Mouse (Mus musculus) embryonic fibroblast, embryonic 13.5 days (primary cell): ENCODE results near the gene Fam124b. TPM values are rescaled to one million over a fixed set of nuclear protein-coding genes. Genes with fewer than 3 reads are reported as not detected.

Experiments used
- H3K27ac ChIP-seq: 2 replicates; pipeline ENCODE4 v1.5.1; 2012; ENCODE audit warnings: low read length, control low read depth, inconsistent platforms; ENCODE audit not compliant: insufficient read depth
- H3K4me1 ChIP-seq: 2 replicates; pipeline ENCODE4 v1.6.1; 2011; ENCODE audit warnings: low read length; ENCODE audit not compliant: control insufficient read depth, insufficient read depth
- H3K4me3 ChIP-seq: 2 replicates; pipeline ENCODE4 v1.5.1; 2011; ENCODE audit warnings: mild to moderate bottlenecking, control low read depth, low read length; ENCODE audit not compliant: insufficient read depth
- CTCF ChIP-seq: IDR thresholded peaks from 2 replicates; pipeline ENCODE4 v1.5.1; 2011; ENCODE audit warnings: mild to moderate bottlenecking, control low read depth, low read length, moderate library complexity, borderline replicate concordance; ENCODE audit not compliant: insufficient read depth
- POLR2A ChIP-seq: IDR thresholded peaks from 2 replicates; pipeline ENCODE4 v1.6.1; 2011; ENCODE audit warnings: low read depth, mild to moderate bottlenecking, control low read depth, low read length, moderate library complexity
- polyA plus RNA-seq: library from polyadenylated mRNA; stranded (reverse); fragments of >200 nt; gene quantifications from 2 replicates; pipeline ENCODE4 v1.2.4, GENCODE M21; 2011; ENCODE audit warnings: low read depth; ENCODE audit not compliant: missing spikeins, insufficient read length

Gene Fam124b
- polyA plus RNA-seq, 1 experiment, result 0.18 TPM

DNA sequence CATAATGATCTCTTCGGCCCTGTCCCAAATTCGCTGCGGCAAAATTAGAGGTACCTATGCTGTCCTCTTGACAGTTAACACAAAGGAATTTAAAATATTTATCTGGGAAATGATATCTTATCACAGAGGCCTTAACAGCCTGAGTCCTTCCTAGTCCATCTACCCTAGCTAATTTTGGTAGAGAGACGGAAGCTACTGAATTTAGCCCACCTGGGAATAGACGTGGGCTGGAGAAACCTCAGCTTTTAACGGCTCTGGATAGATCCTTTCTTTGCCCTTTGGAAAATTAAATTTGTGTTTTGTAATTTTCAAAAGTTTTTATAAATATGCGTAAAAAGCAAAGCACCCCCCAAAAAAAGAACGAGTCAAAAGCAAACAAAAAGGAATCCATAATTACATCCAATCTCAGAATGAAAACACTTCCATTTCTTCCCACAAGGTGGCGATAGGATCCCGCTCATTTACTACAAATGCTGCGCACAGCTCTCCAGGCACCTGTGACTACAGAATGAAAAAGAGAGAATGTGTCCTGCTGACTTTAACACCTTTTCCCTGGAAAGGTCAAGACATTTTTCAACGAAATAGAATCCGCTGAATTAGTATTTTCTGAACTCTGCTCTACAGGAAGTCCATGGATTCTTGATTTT lies 37.4 kb downstream of the Fam124b start:
- H3K4me1 ChIP-seq, result 0 out of 2 replicates have a peak, but pooled peaks cover 3% of the 10 kb centered on the region
- TF ChIP-seq CTCF (peak; percentile 39; the same call in 1 of the 2 replicates), POLR2A (no peak)
- no peak overlapping the region for H3K4me3 ChIP-seq
- H3K27ac ChIP-seq, result no peak overlapping the region

DNA sequence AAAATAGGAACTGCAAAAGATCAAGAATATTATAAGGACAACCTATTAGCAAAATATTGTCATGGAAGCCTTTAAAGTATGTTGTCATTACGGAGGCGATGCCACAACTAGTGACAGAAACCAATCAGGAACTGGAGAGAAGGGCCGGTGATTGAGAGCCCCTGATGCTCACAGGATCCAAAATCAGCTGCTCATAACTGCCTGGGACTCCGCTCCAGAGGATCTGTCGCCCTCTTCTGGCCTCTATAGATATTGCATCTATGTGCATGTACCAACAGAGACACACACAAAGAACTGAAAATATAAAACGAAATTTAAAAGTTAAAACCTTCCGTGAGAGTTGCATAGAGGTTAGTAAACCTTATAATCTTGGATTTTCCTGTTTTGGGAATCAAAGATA lies 38.1 kb downstream of the Fam124b start:
- TF ChIP-seq CTCF (no peak), POLR2A (no peak)
- Histone ChIP-seq H3K4me3 (no peak overlapping the region), H3K4me1 (0 out of 2 replicates have a peak, but pooled peaks cover 3% of the 10 kb centered on the region), H3K27ac (no peak overlapping the region)

GRCm38 (mm10) chr1:80177651-80178382 lies 40.5 kb downstream of the Fam124b start:
- no peak overlapping the region for H3K27ac ChIP-seq
- no peak for TF ChIP-seq POLR2A
- no peak for TF ChIP-seq CTCF
- H3K4me3 ChIP-seq, result no peak overlapping the region
- 0 out of 2 replicates have a peak, but pooled peaks cover 3% of the 10 kb centered on the region for H3K4me1 ChIP-seq

GRCm38 (mm10) chr1:80167706-80168105 lies 50.6 kb downstream of the Fam124b start:
- TF ChIP-seq CTCF (no peak), POLR2A (no peak)

DNA sequence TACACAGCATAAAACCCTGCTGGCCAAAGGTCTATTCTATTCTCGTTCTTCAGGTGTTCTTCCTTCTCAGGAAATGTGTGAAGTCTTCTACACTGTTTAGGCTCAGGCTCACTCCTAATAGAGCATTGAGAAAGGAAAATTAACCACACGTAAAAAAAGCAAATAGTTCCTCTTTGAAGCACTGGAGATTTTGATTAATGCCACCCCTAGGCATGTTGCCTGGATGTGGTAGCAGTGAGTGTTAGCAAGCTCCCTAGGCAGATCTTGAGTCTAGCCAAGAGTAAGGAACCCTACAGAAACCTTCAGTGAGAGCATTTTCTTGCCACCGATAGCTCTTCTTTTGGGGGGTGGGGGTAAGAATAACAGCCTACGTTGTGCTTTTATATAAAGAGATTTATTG lies 51.7 kb downstream of the Fam124b start:
- H3K4me1 ChIP-seq, result no peaks in the 10 kb centered on the region
- no peak overlapping the region for H3K4me3 ChIP-seq
- TF ChIP-seq CTCF, result no peak
- no peak for TF ChIP-seq POLR2A
- no peak overlapping the region for H3K27ac ChIP-seq

More at GRCm38 (mm10) chr1:80167706-80168105, 50.6 kb downstream of the Fam124b start:
- Histone ChIP-seq H3K27ac (no peak overlapping the region), H3K4me1 (no peaks in the 10 kb centered on the region), H3K4me3 (no peak overlapping the region)

DNA sequence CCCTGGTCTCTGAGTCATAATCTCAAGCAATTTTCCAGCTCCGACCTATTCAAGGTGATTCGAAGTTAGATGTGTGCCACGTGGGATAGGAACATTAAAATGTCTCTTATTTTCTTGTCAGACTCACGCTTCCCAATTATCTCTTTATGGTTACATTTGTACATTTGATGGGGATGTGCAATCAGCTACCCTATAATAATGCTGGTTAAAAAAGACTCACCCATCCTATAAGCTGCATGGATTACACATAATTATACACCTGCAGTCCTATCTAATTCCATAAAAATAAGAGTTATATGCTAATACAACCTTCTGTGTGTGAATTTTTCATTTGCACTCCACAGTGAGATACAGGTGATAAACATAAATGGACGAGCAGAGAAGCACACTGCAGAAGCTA lies 52.9 kb downstream of the Fam124b start:
- H3K4me3 ChIP-seq, result no peak overlapping the region
- H3K4me1 ChIP-seq, result no peaks in the 10 kb centered on the region
- TF ChIP-seq CTCF (no peak), POLR2A (no peak)
- no peak overlapping the region for H3K27ac ChIP-seq

DNA sequence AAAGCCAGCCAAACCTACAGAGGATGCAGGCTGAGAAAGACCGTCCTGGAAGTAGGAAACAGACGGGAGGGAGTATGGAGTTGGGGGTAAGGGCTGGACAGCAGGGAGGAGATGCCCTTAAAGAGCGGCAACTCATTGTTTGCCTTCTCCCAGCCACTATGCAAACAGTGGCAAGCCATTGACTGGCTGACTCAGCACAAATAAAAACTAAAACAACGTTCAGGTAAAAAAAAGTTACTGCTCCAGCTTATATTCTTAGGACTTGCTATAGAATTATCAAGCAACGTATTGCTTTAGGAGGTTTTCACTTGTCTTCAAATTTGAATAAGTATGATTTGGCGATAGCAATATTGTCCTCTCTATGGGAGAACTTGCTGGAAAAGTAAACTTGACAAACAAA lies 55.3 kb downstream of the Fam124b start:
- Histone ChIP-seq H3K4me1 (no peaks in the 10 kb centered on the region), H3K27ac (no peak overlapping the region), H3K4me3 (no peak overlapping the region)
- TF ChIP-seq POLR2A (no peak), CTCF (no peak)

- TF ChIP-seq POLR2A (no peak), CTCF (no peak)
- H3K4me1 ChIP-seq, result no peaks in the 10 kb centered on the region
- no peak overlapping the region for H3K27ac ChIP-seq
- H3K4me3 ChIP-seq, result no peak overlapping the region
These were observed 58.7 kb downstream of the Fam124b start for GRCm38 (mm10) chr1:80159586-80159985.

GRCm38 (mm10) chr1:80154902-80155301 lies 63.4 kb downstream of the Fam124b start:
- no peak overlapping the region for H3K27ac ChIP-seq
- no peak overlapping the region for H3K4me3 ChIP-seq
- no peak for TF ChIP-seq POLR2A
- no peak for TF ChIP-seq CTCF
- H3K4me1 ChIP-seq, result no peaks in the 10 kb centered on the region

GRCm38 (mm10) chr1:80153125-80153716 lies 65.1 kb downstream of the Fam124b start:
- H3K4me3 ChIP-seq, result no peak overlapping the region
- H3K4me1 ChIP-seq, result no peaks in the 10 kb centered on the region
- no peak overlapping the region for H3K27ac ChIP-seq
- TF ChIP-seq POLR2A, result no peak
- TF ChIP-seq CTCF, result no peak
